Mouse (Mus musculus): ENCODE measurements around the gene Glod5. TPM values are rescaled to one million over a fixed set of nuclear protein-coding genes. Genes with fewer than 3 reads are reported as not detected.
A peak's percentile ranks its signal among the peaks of the same experiment; 100 is the strongest.
"Not testable (repeated sequence)": the region's sequence is repeated elsewhere in the genome, so short reads cannot be mapped to it uniquely, and the experiment has no call there.

The Glod5 gene
- not detected for total RNA-seq (2021)

- DNase-seq: no peak
Observed at GRCm38 (mm10) chrX:8018286-8018685, at the start of gene Glod5. Gene Glod5 (minus strand): TSS chrX:8018492.

GRCm38 (mm10) chrX:8051044-8051781 lies 32.9 kb upstream of the Glod5 start:
- not testable (repeated sequence) for DNase-seq

- DNase-seq: no peak
Observed at GRCm38 (mm10) chrX:8033009-8033408, 14.7 kb upstream of the Glod5 start.

- no peak for DNase-seq
Observed at GRCm38 (mm10) chrX:8026811-8027210, 8.5 kb upstream of the Glod5 start.

GRCm38 (mm10) chrX:8024795-8025194 lies 6.5 kb upstream of the Glod5 start:
- no peak for DNase-seq

- DNase-seq: no peak
Observed at GRCm38 (mm10) chrX:8020111-8020778, 2.0 kb upstream of the Glod5 start.

- DNase-seq: peak; percentile 32
Observed at GRCm38 (mm10) chrX:8017142-8017541, 1.1 kb downstream of the Glod5 start.

- peak; percentile 22 for DNase-seq
Observed at GRCm38 (mm10) chrX:8015675-8016074, 2.6 kb downstream of the Glod5 start.

GRCm38 (mm10) chrX:8013569-8014314 lies 4.5 kb downstream of the Glod5 start:
- no peak for DNase-seq

- DNase-seq: no peak
Observed at GRCm38 (mm10) chrX:8013157-8013556, 5.1 kb downstream of the Glod5 start.

GRCm38 (mm10) chrX:8009356-8009755 lies 8.9 kb downstream of the Glod5 start:
- DNase-seq: not testable (repeated sequence)

GRCm38 (mm10) chrX:8008543-8008942 lies 9.7 kb downstream of the Glod5 start:
- no peak for DNase-seq

- DNase-seq: no peak
Observed at GRCm38 (mm10) chrX:8002971-8003370, 15.3 kb downstream of the Glod5 start.

GRCm38 (mm10) chrX:8002001-8002400 lies 16.3 kb downstream of the Glod5 start:
- DNase-seq: no peak

GRCm38 (mm10) chrX:8000546-8001192 lies 17.6 kb downstream of the Glod5 start:
- no peak for DNase-seq

- peak; percentile 9 for DNase-seq
Observed at GRCm38 (mm10) chrX:7993068-7993735, 25.1 kb downstream of the Glod5 start.

- no peak for DNase-seq
Observed at GRCm38 (mm10) chrX:7992379-7993067, 25.8 kb downstream of the Glod5 start.

- DNase-seq: no peak
Observed at GRCm38 (mm10) chrX:7981368-7981767, 36.9 kb downstream of the Glod5 start.

- no peak for DNase-seq
Observed at GRCm38 (mm10) chrX:7977892-7978291, 40.4 kb downstream of the Glod5 start, which contains the start of gene Gata1. Gene Gata1 (minus strand): TSS chrX:7978071.

- DNase-seq: no peak
Observed at GRCm38 (mm10) chrX:7971292-7971691, 47.0 kb downstream of the Glod5 start.

- no peak for DNase-seq
Observed at GRCm38 (mm10) chrX:7968899-7969298, 49.4 kb downstream of the Glod5 start.

Measured in heart, postnatal 4 days (tissue).